Mouse (Mus musculus) gonadal fat pad, adult 2 months (tissue): ENCODE results near the gene Htr3a. TPM values are rescaled to one million over a fixed set of nuclear protein-coding genes. Genes with fewer than 3 reads are reported as not detected.

ENCODE experiments used
- polyA plus RNA-seq: library from polyadenylated mRNA; depleted of rRNA; stranded (reverse); fragments of >200 nt; gene quantifications from 2 replicates; pipeline ENCODE4 v1.2.3, GENCODE M21; 2012; rRNA removed

The Htr3a gene
- polyA plus RNA-seq, 1 experiment: not detected

Other genes starting within 250 kb of the Htr3a start
- 22.4 and 26.2 TPM in 2 replicates for gene Zbtb16, start 74.9 kb downstream of the Htr3a start, polyA plus RNA-seq
- not detected in 2 replicates for gene Htr3b, start 53.9 kb upstream of the Htr3a start, polyA plus RNA-seq
- gene Usp28, start 74.3 kb upstream of the Htr3a start, polyA plus RNA-seq: 5.8 and 6.0 TPM in 2 replicates
- 9.4 and 11.1 TPM in 2 replicates for gene Zw10, start 144.5 kb upstream of the Htr3a start, polyA plus RNA-seq
- gene Tmprss5, start 170.2 kb upstream of the Htr3a start, polyA plus RNA-seq: 0.63 and 1.0 TPM in 2 replicates